Mouse (Mus musculus) liver, embryonic 14.5 days (tissue): Measurements from ENCODE around the gene Rhbdf2.
A peak's percentile ranks its signal among the peaks of the same experiment; 100 is the strongest.

Experiments
- CTCF ChIP-seq: IDR thresholded peaks from 2 replicates; pipeline ENCODE4 v1.5.1; 2016; ENCODE audit warnings: antibody characterized with exemption, low read depth, control low read depth
- EP300 ChIP-seq: IDR thresholded peaks from 2 replicates; pipeline ENCODE4 v1.6.1; 2016; ENCODE audit warnings: antibody characterized with exemption, low read depth

GRCm38 (mm10) chr11:116642681-116643578, 16.1 kb upstream of the Rhbdf2 start:
- TF ChIP-seq CTCF = peak; percentile 97
- no peak for TF ChIP-seq EP300
